Mouse (Mus musculus) limb, embryonic 11.5 days (tissue): ENCODE results near the gene Rara. TPM values are rescaled to one million over a fixed set of nuclear protein-coding genes. Genes with fewer than 3 reads are reported as not detected.
"Not testable (repeated sequence)": the region's sequence is repeated elsewhere in the genome, so short reads cannot be mapped to it uniquely, and the experiment has no call there.

Experiments used
- ATAC-seq: fragments of 200-750 bp; cut with Nextera tagmentation; 2 replicates; pipeline ENCODE4 v1.8.0; 2017; ENCODE audit warnings: low read depth; ENCODE audit not compliant: insufficient number of reproducible peaks, low FRiP score, low TSS enrichment
- DNase-seq: peaks from one replicate; pipeline ENCODE4 v3.0.0-alpha.2; 2015; ENCODE audit warnings: low spot score
- H3K27ac ChIP-seq: fragments of 300-500 bp; sonication (generic); replicated peaks from 2 replicates; pipeline ENCODE4 v1.5.1; 2014; ENCODE audit warnings: low read depth, mild to moderate bottlenecking, low read length
- H3K27me3 ChIP-seq: fragments of 300-500 bp; sonication (generic); 2 replicates; pipeline ENCODE4 v1.6.1; 2014; ENCODE audit warnings: mild to moderate bottlenecking, low read length, mixed read lengths; ENCODE audit not compliant: control insufficient read depth, insufficient read depth
- H3K36me3 ChIP-seq: fragments of 300-500 bp; sonication (generic); 2 replicates; pipeline ENCODE4 v1.6.1; 2014; ENCODE audit warnings: mild to moderate bottlenecking, low read length, moderate library complexity, mixed read lengths; ENCODE audit not compliant: control insufficient read depth, insufficient read depth
- H3K4me1 ChIP-seq: fragments of 300-500 bp; sonication (generic); 2 replicates; pipeline ENCODE4 v1.6.1; 2014; ENCODE audit warnings: low read length, mixed read lengths; ENCODE audit not compliant: control insufficient read depth, insufficient read depth
- H3K4me2 ChIP-seq: fragments of 300-500 bp; sonication (generic); 2 replicates; pipeline ENCODE4 v1.6.1; 2014; ENCODE audit warnings: low read depth, mild to moderate bottlenecking, moderate library complexity; ENCODE audit not compliant: severe bottlenecking
- H3K4me3 ChIP-seq: fragments of 300-500 bp; sonication (generic); 2 replicates; pipeline ENCODE4 v1.5.1; 2014; ENCODE audit warnings: low read depth, low read length
- H3K9ac ChIP-seq: fragments of 300-500 bp; sonication (generic); 2 replicates; pipeline ENCODE4 v1.6.1; 2014; ENCODE audit warnings: mild to moderate bottlenecking, low read length
- H3K9me3 ChIP-seq: fragments of 300-500 bp; sonication (generic); 2 replicates; pipeline ENCODE4 v1.6.1; 2016; ENCODE audit warnings: low read length; ENCODE audit not compliant: control insufficient read depth
- WGBS: fragments of 180-500 bp; shearing (Covaris S2); extraction: QIAGEN DNeasy Blood & Tissue Kit; methylation state at CpG from one replicate; pipeline ENCODE4 v1.1.7; 2014; 5-methylcytosine and 5-hydroxymethylcytosine counted together
- polyA plus RNA-seq: library from polyadenylated mRNA; unstranded; fragments of >200 nt; fragmentation: Nextera tagmentation; extraction: Ambion mirVana; gene quantifications from 2 replicates; pipeline ENCODE4 v1.2.1, GENCODE M21; 2014

Rara gene
- polyA plus RNA-seq, 1 experiment from 2014 or later: 46.7 TPM

DNA sequence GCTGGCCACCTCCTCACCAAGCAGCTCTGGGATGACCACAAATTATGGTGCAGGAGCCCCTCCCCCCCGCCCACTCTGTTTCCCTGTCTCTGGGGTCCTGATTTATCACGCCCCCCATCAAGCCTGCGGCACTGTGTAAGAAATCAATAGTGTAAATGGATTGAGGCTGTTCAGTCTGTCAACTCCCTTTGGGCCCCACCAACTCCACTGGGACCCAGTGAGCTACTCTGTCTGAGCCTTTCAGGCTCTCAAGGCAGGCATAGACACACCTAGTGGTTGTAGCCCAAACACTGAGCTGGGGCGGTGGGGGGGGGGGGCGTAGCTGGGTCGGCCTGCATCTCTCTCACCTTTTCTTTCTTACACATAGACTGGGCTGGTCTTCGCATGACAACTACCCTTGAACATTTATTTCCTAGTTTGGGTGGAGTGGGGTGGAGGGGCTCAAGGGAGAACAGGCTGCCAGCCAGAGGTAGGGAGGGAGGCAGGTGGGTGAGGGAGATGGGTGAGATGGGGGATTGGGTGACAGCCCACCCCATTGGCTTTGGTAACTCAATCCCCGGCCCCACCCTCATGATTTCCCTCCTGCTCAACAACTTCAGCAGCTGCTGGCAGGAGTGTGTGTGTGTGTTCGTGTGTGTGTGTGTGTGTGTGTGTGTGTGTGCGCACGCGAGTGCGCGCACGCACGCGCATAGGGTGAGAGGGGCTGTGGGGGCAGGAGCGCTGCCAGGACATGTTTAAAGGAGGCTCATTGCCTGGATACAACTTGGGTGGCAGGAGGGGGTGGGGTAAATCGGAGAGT, 4.9 kb downstream of the Rara start:
- 18% methylated on average over 19 of the region's 19 CpGs for WGBS
- ATAC-seq: 0 out of 2 replicates have a peak, but pooled peaks have one; percentile 18
- 0 out of 2 replicates have a peak overlapping the region, but pooled peaks have one; percentile 10 for H3K4me3 ChIP-seq
- peak; percentile 69 for DNase-seq
- peak overlapping the region; percentile 13; the same call in 1 of the 2 replicates for H3K9ac ChIP-seq
- no peaks in the 10 kb centered on the region for H3K36me3 ChIP-seq
- no peaks in the 10 kb centered on the region for H3K9me3 ChIP-seq
- peak overlapping the region; percentile 47 for H3K27ac ChIP-seq
- H3K4me1 ChIP-seq: peaks cover 73% of the 10 kb centered on the region
- H3K4me2 ChIP-seq: peak overlapping the region; percentile 39
- no peaks in the 10 kb centered on the region for H3K27me3 ChIP-seq

DNA sequence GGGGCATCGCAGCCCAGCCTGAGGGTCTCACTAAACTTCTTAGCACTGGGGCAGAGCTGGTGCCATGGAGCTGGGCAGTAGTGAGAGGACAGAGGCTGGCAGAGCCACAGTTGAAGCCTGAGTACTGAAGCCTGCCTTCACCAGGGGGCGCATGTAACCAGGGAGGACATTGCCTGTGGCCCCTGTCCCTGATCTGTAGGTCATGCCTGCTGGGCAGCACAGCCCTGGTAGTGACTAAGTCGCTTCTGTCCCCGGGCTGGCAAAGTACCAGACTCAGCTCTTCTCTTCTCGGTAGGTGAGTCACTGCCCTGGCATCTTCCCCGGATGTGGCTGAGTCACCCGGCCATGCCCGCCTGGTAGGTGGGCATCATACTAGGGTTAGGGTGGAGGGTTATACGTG, 5.5 kb downstream of the Rara start:
- no peak for DNase-seq
- Histone ChIP-seq H3K27me3 (no peaks in the 10 kb centered on the region), H3K27ac (peak overlapping the region; percentile 47), H3K4me3 (0 out of 2 replicates have a peak overlapping the region, but pooled peaks have one; percentile 10), H3K36me3 (no peaks in the 10 kb centered on the region), H3K4me1 (peaks cover 68% of the 10 kb centered on the region), H3K9ac (peak overlapping the region; percentile 13; the same call in 1 of the 2 replicates), H3K9me3 (no peaks in the 10 kb centered on the region), H3K4me2 (peak overlapping the region; percentile 39)
- 48% methylated on average over 9 of the region's 9 CpGs for WGBS
- no peak for ATAC-seq

- H3K4me1 ChIP-seq: peaks cover 67% of the 10 kb centered on the region
- not testable (repeated sequence) for H3K27ac ChIP-seq
- 93% methylated on average over 2 of the region's 2 CpGs for whole genome bisulfite sequencing
Measured at GRCm38 (mm10) chr11:98933847-98934246, 6.2 kb downstream of the Rara start.

GRCm38 (mm10) chr11:98934367-98934766, 6.7 kb downstream of the Rara start:
- Histone ChIP-seq H3K9me3 (no peaks in the 10 kb centered on the region), H3K4me2 (no peak overlapping the region), H3K4me1 (peaks cover 67% of the 10 kb centered on the region), H3K9ac (no peak overlapping the region), H3K27ac (no peak overlapping the region), H3K27me3 (no peaks in the 10 kb centered on the region), H3K36me3 (no peaks in the 10 kb centered on the region), H3K4me3 (no peak overlapping the region)
- DNase-seq (no peak), ATAC-seq (no peak)
- 91% methylated on average over 3 of the region's 3 CpGs for WGBS

More at GRCm38 (mm10) chr11:98933847-98934246, 6.2 kb downstream of the Rara start:
- not testable (repeated sequence) for ATAC-seq, H3K4me3 ChIP-seq, H3K9me3 ChIP-seq, H3K36me3 ChIP-seq, H3K4me2 ChIP-seq, H3K9ac ChIP-seq, H3K27me3 ChIP-seq, DNase-seq

DNA sequence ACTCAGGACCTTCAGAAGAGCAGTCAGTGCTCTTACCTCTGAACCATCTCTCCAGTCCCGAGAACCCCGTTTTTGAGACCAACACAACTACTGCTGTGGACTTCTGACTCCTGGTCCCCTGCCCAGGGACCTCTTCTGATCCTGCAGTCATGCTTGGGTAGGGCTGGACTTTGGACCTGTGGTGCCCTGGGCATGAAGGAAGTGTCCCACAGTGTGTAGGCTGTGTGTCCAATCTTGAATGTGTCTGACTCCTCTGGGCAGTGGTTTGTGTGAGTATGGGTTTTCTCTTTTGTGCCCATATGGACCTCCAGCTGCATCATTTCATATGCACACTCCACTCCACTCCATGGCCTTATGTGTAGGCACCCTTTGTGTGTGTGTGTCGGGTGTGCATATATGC, 7.5 kb downstream of the Rara start:
- H3K9ac ChIP-seq: no peak overlapping the region
- H3K4me2 ChIP-seq: no peak overlapping the region
- peaks cover 67% of the 10 kb centered on the region for H3K4me1 ChIP-seq
- DNase-seq: no peak
- H3K27me3 ChIP-seq: no peaks in the 10 kb centered on the region
- H3K4me3 ChIP-seq: no peak overlapping the region
- peak overlapping the region; percentile 61 for H3K27ac ChIP-seq
- no peak for ATAC-seq
- WGBS: 94% methylated on average over 3 of the region's 3 CpGs
- no peaks in the 10 kb centered on the region for H3K36me3 ChIP-seq
- no peaks in the 10 kb centered on the region for H3K9me3 ChIP-seq

DNA sequence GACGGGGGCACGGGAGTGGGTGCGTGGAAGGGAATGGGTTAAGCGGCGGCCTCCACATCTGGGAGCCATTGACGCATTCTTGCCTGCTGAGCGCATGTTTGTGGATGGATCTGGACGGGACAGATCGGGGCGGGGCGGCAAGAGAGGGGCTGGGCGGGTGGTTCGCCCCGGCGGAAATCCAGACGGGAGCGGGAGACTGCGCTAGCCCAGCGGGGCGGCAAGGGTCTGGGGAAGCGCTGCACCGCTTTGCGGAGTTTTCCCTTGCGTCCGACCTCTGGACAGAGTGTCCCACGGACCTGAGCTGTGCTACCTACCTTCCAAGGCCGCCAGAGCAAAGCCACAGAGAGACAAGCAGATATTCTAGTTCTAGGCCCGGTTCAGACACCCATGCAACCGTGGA, 8.6 kb downstream of the Rara start:
- ATAC-seq (peak; percentile 65), DNase-seq (peak; percentile 91)
- H3K27me3 ChIP-seq: no peaks in the 10 kb centered on the region
- peaks cover 67% of the 10 kb centered on the region for H3K4me1 ChIP-seq
- H3K4me3 ChIP-seq: peak overlapping the region; percentile 68
- peak overlapping the region; percentile 91 for H3K27ac ChIP-seq
- H3K9ac ChIP-seq: peak overlapping the region; percentile 41
- no peaks in the 10 kb centered on the region for H3K9me3 ChIP-seq
- peak overlapping the region; percentile 77 for H3K4me2 ChIP-seq
- no peaks in the 10 kb centered on the region for H3K36me3 ChIP-seq
- under 1% methylated on average over 29 of the region's 29 CpGs for WGBS

DNA sequence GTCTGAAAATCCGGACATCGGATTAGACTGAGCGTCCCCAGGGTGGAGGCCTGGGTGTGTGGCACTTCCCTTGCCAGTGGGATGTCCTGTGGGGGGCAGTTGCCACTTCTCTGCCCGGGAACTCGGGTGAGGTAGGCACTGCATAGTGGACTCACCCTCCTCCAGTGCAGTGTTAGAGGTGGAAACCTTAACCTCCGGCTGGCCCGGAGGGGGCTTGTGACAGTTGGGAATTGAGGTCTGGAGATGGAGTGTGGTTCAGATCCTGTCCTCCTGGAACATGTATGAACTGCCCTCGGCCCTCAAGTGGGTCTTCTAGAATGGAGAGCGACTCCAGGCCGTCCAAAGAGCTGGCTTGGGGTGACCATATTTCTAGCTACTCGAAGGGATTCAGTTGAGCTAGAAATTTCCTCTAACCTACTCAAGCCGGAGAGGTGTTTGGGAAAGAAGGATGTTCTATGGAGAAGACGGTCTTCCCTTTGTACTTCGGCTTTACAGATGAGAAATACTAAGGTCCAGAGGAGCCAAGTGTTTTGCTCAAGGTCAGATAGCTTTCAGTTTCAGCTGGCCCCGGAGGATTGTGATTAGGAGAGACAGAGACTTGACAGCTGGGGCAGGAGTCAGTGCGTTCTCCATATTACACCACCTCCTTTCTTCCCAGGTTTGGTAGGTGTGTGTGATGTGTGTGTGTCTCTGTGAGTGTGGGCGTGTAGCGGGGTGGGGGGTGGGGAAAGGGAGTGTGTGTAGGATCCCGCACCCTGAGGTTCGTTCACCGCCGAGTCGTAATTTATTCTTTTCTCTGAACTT, 9.2 kb downstream of the Rara start:
- peak overlapping the region; percentile 77 for H3K4me2 ChIP-seq
- DNase-seq: peak; percentile 47
- peak overlapping the region; percentile 68 for H3K4me3 ChIP-seq
- H3K9ac ChIP-seq: peak overlapping the region; percentile 41
- peak overlapping the region; percentile 91 for H3K27ac ChIP-seq
- WGBS: 3% methylated on average over 23 of the region's 23 CpGs
- no peaks in the 10 kb centered on the region for H3K9me3 ChIP-seq
- peak; percentile 18; the same call in 1 of the 2 replicates for ATAC-seq
- H3K27me3 ChIP-seq: no peaks in the 10 kb centered on the region
- peaks cover 67% of the 10 kb centered on the region for H3K4me1 ChIP-seq
- H3K36me3 ChIP-seq: no peaks in the 10 kb centered on the region

DNA sequence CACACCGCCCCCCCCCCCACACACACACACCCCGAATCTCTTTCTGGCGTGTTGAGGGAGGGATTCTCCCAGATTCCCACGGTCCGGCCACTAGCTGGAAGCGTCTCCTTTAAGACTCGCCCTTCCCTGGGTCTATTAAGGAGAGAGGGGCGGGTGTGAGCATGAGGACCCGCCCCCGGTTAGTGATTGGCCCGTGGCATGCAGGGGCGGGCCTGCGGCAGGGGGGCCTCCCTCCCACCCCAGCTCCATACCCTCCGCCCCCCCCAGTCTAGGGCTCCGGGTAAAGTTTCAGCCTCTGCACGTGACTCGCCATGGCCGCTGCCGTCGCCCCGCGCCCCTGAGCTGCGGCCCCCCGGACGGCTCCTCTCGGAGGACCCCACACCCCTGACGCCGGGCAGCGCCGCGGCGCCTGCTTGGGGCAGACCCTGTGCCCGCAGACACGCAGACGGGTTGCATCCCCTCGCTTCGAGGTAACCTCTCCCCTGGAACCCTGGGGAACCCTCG, 9.8 kb downstream of the Rara start:
- Histone ChIP-seq H3K9ac (peak overlapping the region; percentile 89), H3K4me3 (peak overlapping the region; percentile 68), H3K36me3 (no peaks in the 10 kb centered on the region), H3K4me1 (peaks cover 67% of the 10 kb centered on the region), H3K4me2 (peak overlapping the region; percentile 77), H3K27ac (peak overlapping the region; percentile 91), H3K27me3 (no peaks in the 10 kb centered on the region), H3K9me3 (no peaks in the 10 kb centered on the region)
- ATAC-seq (peak; percentile 85), DNase-seq (peak; percentile 91)
- under 1% methylated on average over 28 of the region's 38 CpGs for WGBS
